In genomic region chr7:28601668-28602067, GRCm38 (mm10) we compare ENCODE assay signal across 10 mouse cellular contexts. TPM values are rescaled to one million over a fixed set of nuclear protein-coding genes. Genes with fewer than 3 reads are reported as not detected.
DNase-seq lines count a peak whose midpoint lies in the region; TF ChIP-seq lines count a peak whose summit lies in the region.
"Had no signal": no experiment of that assay in that cellular context is flagged by ENCODE, and none has a peak within 500 bp of the region (broad histone marks: within the 10 kb centered on the region; RNA-seq: fewer than 3 reads in every experiment).

No protein-coding gene starts in this region.

- peaks cover 9% of the 10 kb centered on the region for H3K4me1 ChIP-seq in olfactory bulb, adult 2 months (ENCODE audit: control insufficient read depth, insufficient read depth, low read length)

- TF ChIP-seq POLR2A in olfactory bulb, adult 2 months (IDR thresholded peaks at IDR 0.05; ENCODE audit: insufficient read depth, low read depth, low read length) = no peak

- 5% methylated on average over 7 of the region's 7 CpGs for WGBS in olfactory bulb, adult 2 months

- no peak overlapping the region for H3K27ac ChIP-seq in gastrocnemius, adult 2 months
- H3K27ac ChIP-seq in olfactory bulb, adult 2 months (ENCODE audit: insufficient read depth, low read depth, low read length) = peak overlapping the region; percentile 5; the same call in 1 of the 2 replicates
- H3K27ac ChIP-seq: embryonic facial prominence, embryonic 12.5 days had no signal

- TF ChIP-seq CTCF in gastrocnemius, adult 2 months (IDR thresholded peaks at IDR 0.05) = peak; percentile 74
- TF ChIP-seq CTCF in olfactory bulb, adult 2 months (IDR thresholded peaks at IDR 0.05; ENCODE audit: insufficient read depth, low read depth, low read length) = peak; percentile 18; the same call in 1 of the 2 replicates

- peak; percentile 55 for DNase-seq in kidney, adult 18-20 months
- DNase-seq in kidney, adult 11 months = no peak
- DNase-seq in ES-CJ7 (ENCODE audit: low read depth, low spot score) = peak; percentile 69
- peak; percentile 58 for DNase-seq in cerebellum, adult 11-12 months
- DNase-seq in gastrocnemius, adult 2 months = peak; percentile 55
- peak; percentile 54 to 67 for DNase-seq in left cerebral cortex, postnatal 10 days (ENCODE audit: extremely low spot score in 1 of 2, low spot score in 2 of 2)
- no peak for DNase-seq in urinary bladder, postnatal 25 days (ENCODE audit: low spot score)

- intact Hi-C loops in gastrocnemius, adult 2 months (cut with DNase I) = loop anchor here (1.0 to 10.0 kb wide), 4 partner anchors 33 to 155 kb away; no protein-coding TSS in a partner anchor
- intact Hi-C loops in left cerebral cortex, postnatal 10 days (cut with DNase I) = loop anchor here (1.0 to 10.0 kb wide), 4 partner anchors 33 to 227 kb away; partner anchors contain the start of gene Plekhg2

- H3K4me3 ChIP-seq in gastrocnemius, adult 2 months = no peak overlapping the region
- H3K4me3 ChIP-seq in olfactory bulb, adult 2 months (ENCODE audit: insufficient read depth, low read depth, low read length) = no peak overlapping the region
- H3K4me3 ChIP-seq: embryonic facial prominence, embryonic 12.5 days had no signal

RNA-seq across cellular contexts. Expression of gene Pak4, which starts 3.7 kb away (rescaled TPM):
- 1 to 10 TPM; 2.4 to 3.2 TPM for total RNA-seq in gastrocnemius, adult 2 months (2021)
- total RNA-seq in left cerebral cortex, postnatal 10 days (2021) = 1 to 10 TPM; 7.7 to 8.2 TPM
- polyA plus RNA-seq in olfactory bulb, adult 2 months (2012; ENCODE audit: insufficient read depth, insufficient read length, low replicate concordance, missing spikeins) = not detected in 2 replicates

RNA-seq across cellular contexts. Expression of gene Samd4b, which starts 3.7 kb away (rescaled TPM):
- total RNA-seq in gastrocnemius, adult 2 months (2021) = 10 to 100 TPM; 13.0 to 13.1 TPM
- total RNA-seq in left cerebral cortex, postnatal 10 days (2021) = 10 to 100 TPM; 55.9 to 58.4 TPM
- not detected in 2 replicates for polyA plus RNA-seq in olfactory bulb, adult 2 months (2012; ENCODE audit: insufficient read depth, insufficient read length, low replicate concordance, missing spikeins)

RNA-seq across cellular contexts. Expression of gene Acp7, which starts 29.5 kb away (rescaled TPM):
- total RNA-seq in gastrocnemius, adult 2 months (2021) = not detected
- total RNA-seq in left cerebral cortex, postnatal 10 days (2021) = 1 to 10 TPM in 1 of 2 experiments, under 1 TPM in 1; 0.55 to 1.8 TPM
- not detected in 2 replicates for polyA plus RNA-seq in olfactory bulb, adult 2 months (2012; ENCODE audit: insufficient read depth, insufficient read length, low replicate concordance, missing spikeins)
- polyA plus RNA-seq: stomach, embryonic 16.5 days had no signal

RNA-seq across cellular contexts. Expression of gene Nccrp1, which starts 54.6 kb away (rescaled TPM):
- total RNA-seq in gastrocnemius, adult 2 months (2021) = not detected
- under 1 TPM in 1 of 2 experiments, not detected in 1; 0.21 TPM for total RNA-seq in left cerebral cortex, postnatal 10 days (2021)
- not detected in 2 replicates for polyA plus RNA-seq in olfactory bulb, adult 2 months (2012; ENCODE audit: insufficient read depth, insufficient read length, low replicate concordance, missing spikeins)
- polyA plus RNA-seq: embryonic facial prominence, embryonic 12.5 days had no signal

Comparison
In these comparisons a context has a peak if more than half of its experiments do, and no peak if none do; other contexts are left out.
1. DNase-seq: peak in kidney, adult 18-20 months (single experiment), ES-CJ7 (single experiment), cerebellum, adult 11-12 months (single experiment), gastrocnemius, adult 2 months (single experiment) and left cerebral cortex, postnatal 10 days (2 of 2); none in kidney, adult 11 months (single experiment) and urinary bladder, postnatal 25 days (single experiment).
2. RNA of gene Samd4b, which starts 3.7 kb away (total RNA-seq): 55.9 to 58.4 TPM in left cerebral cortex, postnatal 10 days; 13.0 to 13.1 TPM in gastrocnemius, adult 2 months; every median in the first group is over 4 times any median in the second.